Mouse (Mus musculus): Measurements from ENCODE around the gene Ddhd1.
A peak's percentile ranks its signal among the peaks of the same experiment; 100 is the strongest.
"Not testable (repeated sequence)": the region's sequence is repeated elsewhere in the genome, so short reads cannot be mapped to it uniquely, and the experiment has no call there.

Ddhd1 gene

DNA sequence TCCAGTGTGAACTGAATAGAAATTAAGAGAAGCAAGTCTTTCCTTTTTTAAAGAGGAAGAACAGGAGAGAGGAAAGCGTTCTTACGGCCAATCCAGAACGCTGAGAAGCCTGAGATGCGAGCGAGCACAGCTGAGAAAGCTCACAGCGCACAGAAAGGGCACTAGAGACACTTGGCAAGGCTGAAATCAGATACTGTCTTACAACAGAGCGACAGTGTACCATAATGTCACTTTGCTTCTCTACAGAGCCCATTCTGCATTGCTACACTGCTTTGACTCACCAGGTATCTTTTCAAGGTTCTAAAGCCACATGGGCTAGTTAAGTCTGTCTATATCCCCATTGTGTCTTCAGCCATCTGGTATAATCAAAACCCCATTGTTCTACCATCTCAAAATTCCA lies 13.7 kb downstream of the Ddhd1 start:
- DNase-seq = no peak

DNA sequence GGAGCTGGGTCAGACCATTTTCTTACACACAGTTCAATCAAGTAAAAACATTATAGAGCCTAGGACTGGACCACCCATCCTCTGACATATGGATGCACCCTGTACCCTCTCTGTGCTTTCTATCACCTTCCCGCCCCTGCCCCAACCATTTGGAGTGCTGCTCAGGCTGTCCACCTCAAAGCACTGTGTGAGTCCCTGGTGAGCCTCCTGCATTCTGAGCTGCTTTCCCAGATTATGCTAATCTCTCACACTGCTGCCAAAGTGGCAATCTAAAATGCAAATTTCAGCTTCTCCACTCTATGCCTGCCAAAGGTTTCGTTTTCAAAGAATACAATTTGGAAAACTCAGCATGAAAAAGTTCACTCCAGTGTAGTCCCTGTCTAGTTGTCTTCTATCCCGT lies 14.5 kb downstream of the Ddhd1 start:
- no peak for DNase-seq

DNA sequence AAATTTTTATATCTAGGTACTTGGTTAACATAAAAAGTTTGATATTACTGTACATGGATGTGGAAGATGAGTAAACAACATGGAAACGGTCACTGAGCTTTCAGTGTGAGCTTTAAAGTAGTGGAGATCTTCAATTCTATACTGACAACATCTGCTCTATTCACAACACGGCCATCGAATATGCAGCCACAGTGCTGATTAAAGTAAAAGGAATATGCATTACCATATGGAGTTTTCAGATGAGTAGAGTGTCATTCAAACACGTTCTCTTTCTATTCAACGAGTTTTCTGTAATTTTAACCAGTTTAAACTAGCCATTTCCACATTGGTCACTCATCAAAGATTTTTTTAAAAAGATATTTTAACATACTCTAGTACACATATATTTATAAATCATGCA lies 15.1 kb downstream of the Ddhd1 start:
- DNase-seq = no peak

DNA sequence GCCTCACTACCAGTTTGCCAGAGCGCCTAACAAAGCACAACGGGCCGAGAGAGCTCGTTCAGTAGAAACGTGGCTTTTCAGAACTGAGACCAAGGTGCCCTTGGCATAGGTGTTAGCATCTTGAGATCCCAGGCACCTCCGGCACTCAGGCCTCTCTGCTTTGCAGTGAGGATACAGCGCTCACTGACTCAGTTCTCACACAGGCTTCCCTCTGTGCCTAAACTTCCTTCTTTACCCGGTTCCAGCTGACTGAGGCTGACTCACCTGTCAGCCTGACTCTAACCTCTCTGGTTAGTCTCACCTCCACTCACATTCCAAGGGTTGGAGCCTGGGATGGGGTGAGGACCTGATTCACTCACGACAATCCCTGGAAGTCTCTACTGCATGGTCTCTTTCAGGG lies 15.7 kb downstream of the Ddhd1 start:
- DNase-seq = no peak

DNA sequence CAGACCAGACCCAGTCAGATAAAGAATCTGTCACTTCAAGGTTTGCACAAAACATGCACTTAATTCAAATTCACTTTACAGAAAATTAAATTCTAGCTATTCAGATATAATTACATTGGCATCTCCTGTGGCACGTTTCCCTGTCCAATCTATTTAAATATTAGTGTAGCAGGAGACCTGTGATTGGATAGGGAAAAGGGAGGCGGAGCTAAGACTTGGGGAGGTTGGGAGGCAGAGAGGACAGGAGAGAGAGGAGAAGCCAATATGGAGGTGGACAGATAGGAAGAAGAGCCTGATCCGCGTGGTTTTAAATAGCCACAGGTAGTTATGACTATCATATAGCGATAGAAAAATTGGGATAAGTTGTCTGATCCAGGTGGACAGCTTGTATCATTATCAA lies 19.2 kb downstream of the Ddhd1 start:
- DNase-seq = no peak

DNA sequence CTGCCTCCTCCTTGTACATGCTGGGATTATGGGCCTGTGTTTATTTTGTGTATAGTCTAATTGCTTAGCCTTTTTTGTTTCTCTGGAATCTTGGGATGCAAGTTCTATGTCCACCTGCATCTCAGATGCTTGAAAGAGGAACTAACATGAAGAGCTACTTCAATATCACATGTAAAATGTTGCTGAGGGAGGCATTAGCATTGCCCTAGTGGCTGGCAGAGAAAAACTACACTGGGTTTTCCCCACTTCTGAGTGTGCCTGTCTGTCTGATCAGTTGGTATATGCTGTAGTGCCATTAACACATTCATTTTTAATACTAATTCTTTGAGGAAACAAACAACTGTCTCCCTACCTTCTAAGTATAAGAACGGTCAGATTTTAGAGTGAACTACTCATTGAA lies 22.4 kb downstream of the Ddhd1 start:
- DNase-seq = no peak

DNA sequence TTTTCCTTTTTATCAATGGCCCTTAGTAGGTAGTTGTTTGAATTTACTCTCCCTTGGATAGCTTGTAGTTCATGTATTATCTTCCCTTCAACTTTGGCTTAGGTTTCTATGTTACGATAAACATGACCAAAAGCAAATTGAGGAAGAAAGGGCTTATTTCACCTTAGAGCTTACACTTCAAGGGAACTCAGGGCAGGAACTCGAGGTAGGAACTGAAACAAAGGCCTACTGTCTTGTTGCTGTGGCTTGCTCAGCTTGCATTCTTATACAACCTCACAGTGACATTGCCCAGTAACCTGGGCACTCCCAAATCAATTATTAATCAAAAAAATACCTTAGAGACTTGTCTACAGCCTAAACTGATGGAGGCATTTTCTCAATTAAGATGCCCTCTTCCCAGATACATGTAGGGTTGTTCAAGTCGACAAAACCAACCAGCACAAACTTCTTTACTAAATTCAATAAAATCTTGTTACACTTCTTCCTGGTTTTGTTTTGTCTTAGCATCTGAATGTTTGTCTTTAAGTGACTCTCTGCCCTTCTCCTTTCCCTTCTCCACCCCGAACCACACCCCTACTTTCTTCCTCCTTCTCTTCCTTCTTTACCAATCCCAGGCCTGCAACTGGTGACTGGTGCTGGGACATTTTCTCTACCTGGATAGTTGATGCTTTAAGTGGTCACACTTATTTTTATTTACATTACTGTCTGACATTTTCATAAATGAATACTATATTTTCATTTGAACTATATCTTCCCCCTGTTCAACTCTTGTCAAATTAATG lies 25.0 kb downstream of the Ddhd1 start:
- no peak for DNase-seq

DNA sequence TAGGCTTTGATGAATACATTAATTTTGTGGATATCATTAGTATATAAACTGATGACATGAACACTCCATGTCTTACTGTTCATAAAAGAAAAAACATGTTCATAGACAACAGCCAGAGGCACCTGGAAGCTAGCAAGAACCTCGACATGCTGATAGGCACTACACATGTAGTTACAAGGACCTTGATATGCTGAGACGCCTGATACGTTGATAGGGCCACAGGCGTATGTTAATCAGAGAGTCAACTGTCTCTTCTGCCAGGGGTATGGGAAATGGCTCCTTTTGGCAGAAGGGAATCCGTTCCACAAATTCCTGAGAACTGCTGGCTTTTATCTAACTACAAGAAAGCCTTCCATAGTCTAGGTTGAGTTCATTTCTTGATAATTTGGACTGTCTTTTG lies 27.4 kb downstream of the Ddhd1 start:
- no peak for DNase-seq

DNA sequence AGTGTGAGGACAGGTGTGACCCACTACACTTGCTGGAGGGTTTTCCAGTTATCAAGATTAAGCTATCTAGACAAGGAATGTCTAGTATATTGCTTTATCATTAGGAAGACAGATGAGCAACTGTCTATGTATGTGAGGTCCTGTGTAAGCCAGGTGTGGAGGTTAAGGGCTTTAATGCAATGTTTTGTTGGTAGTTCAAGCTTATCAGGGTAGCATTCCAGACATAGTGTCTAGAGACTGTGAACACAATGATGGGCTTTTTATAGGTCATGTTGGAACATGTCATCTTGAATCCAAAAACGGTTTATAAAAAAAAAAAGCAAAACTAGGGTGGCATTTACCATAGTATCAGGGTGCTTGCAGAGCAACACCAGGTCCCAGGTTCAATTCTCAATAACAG lies 28.0 kb downstream of the Ddhd1 start:
- DNase-seq = no peak

DNA sequence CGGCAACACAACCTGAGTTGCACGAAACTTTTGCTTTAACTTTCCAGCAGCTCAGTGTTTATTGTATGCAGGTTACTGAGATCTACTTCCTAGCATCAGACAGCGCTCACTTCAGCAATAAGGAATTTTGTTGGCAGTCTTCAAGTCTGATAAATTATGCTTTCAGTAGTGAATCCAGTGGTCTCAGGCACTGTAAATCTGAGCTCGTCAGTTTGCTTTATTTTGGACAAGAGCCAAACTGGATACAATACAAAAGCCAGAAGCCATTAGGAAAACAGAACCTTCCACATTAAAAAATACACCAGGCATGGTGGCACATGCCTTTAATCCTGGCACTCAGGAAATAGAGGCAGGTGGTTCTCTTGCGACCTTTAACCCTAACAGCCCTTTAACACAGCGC lies 39.6 kb downstream of the Ddhd1 start:
- DNase-seq = no peak

DNA sequence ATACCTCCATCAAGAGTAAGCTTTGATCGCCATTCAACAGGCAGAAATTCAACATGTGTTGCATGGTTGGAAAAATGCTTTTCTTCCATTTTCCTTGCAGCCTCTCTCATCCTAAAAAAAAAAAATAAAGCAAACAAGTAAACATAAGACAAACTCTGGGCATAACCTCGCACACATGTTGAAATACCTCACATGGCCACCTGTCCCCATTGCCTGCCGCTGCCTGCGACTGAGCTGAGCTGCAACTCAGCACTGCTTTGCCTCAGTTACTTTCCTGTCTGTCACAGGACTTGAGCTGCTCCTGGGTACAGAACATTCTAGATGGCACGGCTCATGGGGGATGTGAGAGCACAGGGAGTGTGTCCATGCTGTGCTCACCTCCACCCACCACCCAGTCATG lies 41.4 kb downstream of the Ddhd1 start:
- DNase-seq = no peak

DNA sequence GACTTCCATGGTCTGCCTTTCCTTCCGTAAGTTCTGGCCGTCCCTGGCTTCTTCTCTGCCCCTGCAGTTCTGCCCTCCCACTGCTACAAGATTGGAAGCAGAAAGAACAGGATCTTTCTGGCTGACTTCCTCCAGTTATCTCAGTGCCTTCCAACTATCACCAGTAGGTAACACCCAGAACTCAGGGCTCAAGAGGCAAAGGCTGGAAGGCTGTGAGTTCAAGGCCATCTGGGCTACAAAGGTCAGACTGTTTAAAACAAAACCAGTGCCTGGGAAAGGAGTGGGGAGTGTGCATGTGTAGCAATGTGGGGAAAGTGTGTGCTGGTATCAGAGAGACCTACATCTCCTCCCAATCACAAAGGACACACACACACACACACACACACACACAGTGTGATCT lies 42.2 kb downstream of the Ddhd1 start:
- DNase-seq = no peak

DNA sequence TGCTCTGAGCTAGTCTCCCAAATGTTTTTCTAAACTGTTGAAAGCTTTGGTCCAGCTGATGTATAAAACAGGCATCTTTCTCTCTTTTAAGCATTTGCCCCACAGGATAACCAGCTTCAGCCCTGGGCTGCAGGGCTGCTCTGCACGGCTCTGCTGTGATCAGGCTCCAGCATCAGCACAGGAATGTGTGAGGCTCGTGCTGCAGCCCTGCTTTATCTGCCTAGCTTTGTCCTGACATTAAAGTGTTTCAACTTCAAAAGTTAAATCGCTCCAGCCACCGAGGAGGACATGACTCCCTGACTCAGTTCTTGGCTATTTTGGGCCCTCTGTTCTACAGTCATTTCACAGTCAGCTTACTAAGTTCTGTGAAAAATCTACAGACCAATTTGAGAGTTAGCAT lies 43.1 kb downstream of the Ddhd1 start:
- no peak for DNase-seq

DNA sequence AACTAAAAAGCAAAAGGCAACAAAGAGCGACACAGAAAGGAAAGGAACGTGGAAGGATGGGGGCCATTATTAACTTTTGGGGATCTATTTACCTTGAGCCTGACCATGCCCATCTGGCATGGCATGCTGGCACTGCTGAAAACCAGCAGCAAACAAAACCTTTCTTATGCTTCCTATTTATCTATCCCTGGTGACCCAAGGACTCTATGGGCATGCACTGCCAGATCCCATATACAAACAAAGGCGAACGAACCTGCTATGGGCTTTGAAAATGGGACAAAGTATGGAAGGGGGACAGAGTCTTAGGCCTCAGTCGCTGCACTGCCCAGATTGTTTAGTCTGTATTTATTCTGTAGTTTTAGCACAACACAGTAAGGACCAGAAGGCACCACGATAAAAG lies 43.5 kb downstream of the Ddhd1 start:
- no peak for DNase-seq

DNA sequence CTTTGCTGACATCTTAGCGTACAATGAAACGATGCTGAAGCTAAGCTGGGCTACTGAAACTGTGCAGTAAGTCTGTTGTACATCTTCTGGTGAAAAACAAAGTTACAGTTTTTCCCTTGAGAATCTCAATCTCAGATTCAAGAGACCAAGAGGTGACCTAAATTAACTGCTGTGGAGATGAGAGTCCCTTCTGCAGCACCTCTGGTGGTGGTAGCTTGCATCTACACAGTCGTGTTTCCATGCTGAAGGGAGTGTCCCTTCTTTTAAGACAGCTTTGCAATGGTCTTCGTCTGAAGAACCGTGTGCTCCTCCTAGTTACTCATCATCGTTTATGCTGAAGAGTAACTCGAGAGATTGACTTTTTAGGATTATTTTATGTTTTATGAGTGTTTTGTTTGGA lies 46.3 kb downstream of the Ddhd1 start:
- no peak for DNase-seq

DNA sequence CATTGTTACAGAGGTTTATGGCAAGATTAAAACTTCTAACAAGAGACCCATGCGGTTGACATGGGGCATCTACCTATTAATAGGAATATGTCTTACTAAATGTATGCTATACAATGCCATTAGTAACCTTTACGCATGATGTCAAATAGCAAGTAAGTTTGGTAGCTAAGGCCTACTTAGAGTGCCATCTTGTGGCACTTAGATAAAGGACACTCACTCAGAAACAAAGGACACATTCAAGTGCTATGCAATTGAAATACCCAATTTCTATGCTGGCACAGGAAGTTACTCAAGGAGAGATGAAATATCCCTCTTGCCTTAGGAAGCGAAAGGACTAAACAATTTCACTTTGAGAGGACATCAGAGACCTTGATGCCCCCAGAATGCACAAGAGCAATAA lies 55.9 kb downstream of the Ddhd1 start:
- DNase-seq = peak; percentile 59

DNA sequence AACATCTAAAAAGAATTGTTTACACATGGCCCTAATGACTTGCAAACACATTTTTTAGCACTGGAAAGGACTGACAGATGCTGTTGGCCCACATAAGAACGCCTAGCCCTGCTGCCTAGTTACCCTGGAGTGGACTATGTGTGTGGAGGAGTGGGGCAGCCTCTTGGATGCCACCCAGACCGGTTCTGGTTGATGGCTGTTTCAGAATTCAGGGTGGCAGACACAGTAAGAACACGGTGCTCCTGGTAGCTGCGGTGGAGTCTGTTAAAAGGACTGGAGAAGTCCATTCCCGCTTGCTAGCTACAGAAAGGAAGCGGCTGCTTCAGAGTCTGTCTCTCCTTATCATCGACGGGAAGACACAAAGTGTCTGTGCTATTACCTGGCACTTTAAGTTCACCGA lies 57.4 kb downstream of the Ddhd1 start:
- no peak for DNase-seq

DNA sequence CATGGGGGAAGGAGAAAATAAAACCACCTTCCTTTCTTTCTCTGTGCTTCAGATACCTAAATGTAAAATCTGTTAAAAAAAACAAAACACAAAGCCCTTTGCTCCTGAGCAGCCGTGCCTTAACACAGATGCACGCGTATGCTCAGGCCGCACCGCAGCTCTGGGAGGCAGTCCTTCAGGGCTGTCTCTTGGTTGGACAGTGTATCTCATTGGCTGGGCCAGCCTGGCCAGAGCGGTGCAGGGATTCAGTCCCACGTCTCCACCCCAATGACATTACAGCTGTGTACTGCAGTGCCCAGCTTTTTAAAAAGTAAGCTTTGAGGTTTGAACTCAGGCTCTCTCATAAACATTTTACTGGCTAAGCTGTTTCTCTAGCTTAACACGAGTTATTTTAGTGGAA lies 60.1 kb downstream of the Ddhd1 start:
- DNase-seq = no peak

DNA sequence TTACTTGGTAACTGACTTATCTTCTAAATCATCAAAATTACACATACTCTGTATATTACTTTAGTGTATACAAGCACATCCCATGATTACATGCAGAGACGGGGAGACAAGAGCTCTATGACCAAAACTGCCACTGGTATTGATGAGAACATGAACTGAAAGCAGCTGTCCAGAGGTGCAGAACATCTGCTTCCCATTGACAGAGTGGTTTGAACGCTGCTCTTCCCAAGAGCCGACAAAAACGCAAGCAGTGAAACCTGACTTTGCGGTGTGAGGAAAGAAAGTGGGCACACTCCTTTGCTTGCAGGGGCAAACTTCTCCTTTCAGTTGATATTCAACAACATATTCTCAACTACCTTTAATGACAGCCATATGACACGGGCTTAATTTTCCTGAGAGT lies 64.7 kb downstream of the Ddhd1 start:
- no peak for DNase-seq

DNA sequence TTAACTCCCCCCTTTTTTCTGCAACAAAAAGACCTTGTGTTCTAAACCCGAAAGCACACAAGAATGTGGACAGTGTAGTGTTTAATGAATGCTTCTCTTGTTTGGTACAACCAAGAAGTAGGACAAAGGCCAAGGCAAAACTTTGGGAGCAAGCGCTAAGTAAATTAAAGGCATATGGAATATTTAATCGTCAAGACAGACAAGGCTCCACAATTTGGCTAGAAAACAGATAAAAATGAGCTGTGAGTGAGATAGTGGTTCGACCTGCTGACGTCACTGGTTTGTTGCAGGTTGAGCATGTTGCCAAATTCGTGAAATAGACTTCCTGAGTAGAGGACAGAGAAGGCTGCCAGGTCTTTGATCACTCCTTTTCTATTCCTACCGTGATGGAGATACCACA lies 69.5 kb downstream of the Ddhd1 start:
- no peak for DNase-seq

DNA sequence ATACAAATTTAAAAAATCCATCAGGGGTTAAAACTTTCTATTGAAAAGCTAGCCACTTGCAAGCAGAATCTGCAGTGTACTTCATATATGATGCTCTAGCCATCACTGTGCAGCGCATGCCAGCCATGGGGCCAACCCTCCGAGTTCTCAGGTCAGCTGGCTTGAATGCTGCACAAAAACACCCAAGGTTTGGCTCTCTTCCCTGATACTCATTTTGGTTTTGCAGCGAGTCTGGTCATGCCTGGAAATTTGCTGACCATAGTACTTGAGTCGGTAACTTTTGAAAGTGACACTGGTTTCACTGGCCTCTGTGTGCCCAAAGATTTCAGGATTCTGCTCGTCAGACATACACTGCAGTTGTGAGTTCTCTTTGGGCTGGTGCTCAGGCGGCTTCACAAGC lies 70.4 kb downstream of the Ddhd1 start:
- no peak for DNase-seq

DNA sequence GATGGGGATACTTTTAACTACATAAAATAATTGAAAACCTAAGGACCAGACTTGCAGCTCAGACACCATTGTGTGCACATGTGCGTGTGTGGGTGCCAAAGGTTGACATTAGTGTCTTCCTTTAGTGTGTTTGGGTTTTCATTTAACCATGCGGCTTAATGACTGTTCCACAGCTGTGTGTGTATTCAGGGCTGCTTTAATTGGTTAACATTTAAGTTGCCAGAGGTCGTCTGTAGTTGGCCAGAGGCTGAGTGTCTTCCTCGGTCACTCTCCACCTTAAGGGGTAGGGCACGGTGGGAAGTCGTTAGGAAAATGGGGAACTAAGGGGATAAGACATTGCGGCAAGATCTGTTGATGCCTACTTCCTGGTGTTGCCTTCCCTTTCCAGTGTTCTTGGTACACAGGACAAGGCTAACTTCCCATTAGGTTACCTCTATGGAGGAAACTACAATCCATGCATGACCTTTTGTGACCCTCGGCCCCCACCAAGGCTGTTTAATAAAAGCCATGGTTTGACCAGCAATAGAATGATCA lies 74.4 kb downstream of the Ddhd1 start:
- no peak for DNase-seq

DNA sequence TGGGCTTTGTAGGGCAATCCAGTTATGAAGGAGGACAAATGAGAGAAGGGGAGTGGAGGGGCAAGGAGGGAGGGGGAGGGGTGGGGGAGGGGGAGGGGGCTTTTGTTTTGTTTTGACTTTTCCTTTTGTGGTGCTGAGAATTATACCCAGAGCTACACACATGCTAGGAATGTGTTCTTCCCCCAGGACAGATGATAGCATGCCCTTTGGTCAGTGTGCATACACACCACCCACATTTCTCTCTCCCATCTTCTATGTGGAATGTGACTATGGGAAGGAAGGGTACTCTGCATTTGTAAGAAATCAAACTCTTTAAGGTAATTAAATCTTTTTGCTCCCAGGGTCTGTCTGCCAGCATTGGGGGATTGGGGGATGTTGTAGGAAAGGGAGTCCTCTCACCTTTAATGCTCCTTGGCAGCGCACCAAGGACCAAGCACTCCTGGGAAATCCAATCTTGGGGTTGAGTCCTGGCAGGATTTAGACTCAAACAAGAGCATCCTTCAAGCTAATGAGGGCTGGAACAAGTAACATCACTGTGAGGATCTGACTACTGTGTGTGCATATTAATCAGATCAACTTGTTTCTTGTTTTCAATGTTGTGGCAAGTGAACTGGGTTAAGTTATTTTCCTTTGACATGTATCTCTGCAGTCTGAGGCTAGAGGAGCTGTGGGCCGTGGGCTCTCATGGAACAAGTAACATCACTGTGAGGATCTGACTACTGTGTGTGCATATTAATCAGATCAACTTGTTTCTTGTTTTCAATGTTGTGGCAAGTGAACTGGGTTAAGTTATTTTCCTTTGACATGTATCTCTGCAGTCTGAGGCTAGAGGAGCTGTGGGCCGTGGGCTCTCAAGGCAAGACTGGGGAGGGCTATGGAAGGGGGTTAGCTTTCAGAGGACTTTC lies 76.8 kb downstream of the Ddhd1 start:
- not testable (repeated sequence) for DNase-seq

Measured in embryo, embryonic 11 days (tissue).